Mouse (Mus musculus) ES-Bruce4 (cell line): ENCODE measurements around the gene Myo3b. TPM values are rescaled to one million over a fixed set of nuclear protein-coding genes. Genes with fewer than 3 reads are reported as not detected.

Experiments
- H3K27ac ChIP-seq: 2 replicates; pipeline ENCODE4 v1.5.1; 2012; ENCODE audit warnings: low read length, inconsistent platforms; ENCODE audit not compliant: insufficient read depth
- H3K27me3 ChIP-seq: 2 replicates; pipeline ENCODE4 v1.6.1; 2012; ENCODE audit warnings: mild to moderate bottlenecking, low read length, inconsistent platforms; ENCODE audit not compliant: control insufficient read depth, poor library complexity, insufficient read depth, severe bottlenecking
- H3K36me3 ChIP-seq: 2 replicates; pipeline ENCODE4 v1.6.1; 2012; ENCODE audit warnings: inconsistent platforms, mild to moderate bottlenecking, low read length, moderate library complexity; ENCODE audit not compliant: control insufficient read depth, poor library complexity, insufficient read depth, severe bottlenecking
- H3K4me1 ChIP-seq: one replicate; pipeline ENCODE4 v1.8.1; 2011; ENCODE audit warnings: low read length; ENCODE audit not compliant: control insufficient read depth, insufficient read depth
- H3K4me3 ChIP-seq: 2 replicates; pipeline ENCODE4 v1.5.1; 2011; ENCODE audit warnings: low read depth, mild to moderate bottlenecking, low read length
- H3K9ac ChIP-seq: 2 replicates; pipeline ENCODE4 v1.6.1; 2012; ENCODE audit warnings: low read depth, mild to moderate bottlenecking, inconsistent platforms; ENCODE audit not compliant: poor library complexity, severe bottlenecking
- H3K9me3 ChIP-seq: replicated peaks from 2 replicates; pipeline ENCODE4 v1.6.1; 2012; ENCODE audit warnings: mild to moderate bottlenecking, low read length, inconsistent platforms; ENCODE audit not compliant: control insufficient read depth, poor library complexity, insufficient read depth, severe bottlenecking
- CTCF ChIP-seq: IDR thresholded peaks from one replicate; pipeline ENCODE4 v1.8.1; 2011; ENCODE audit warnings: low read depth, low read length
- EP300 ChIP-seq: IDR thresholded peaks from 2 replicates; pipeline ENCODE4 v1.6.1; 2011; ENCODE audit warnings: low read depth, low read length; ENCODE audit not compliant: insufficient read depth
- POLR2A ChIP-seq: IDR thresholded peaks from one replicate; pipeline ENCODE4 v1.8.1; 2011; ENCODE audit warnings: low read length; ENCODE audit not compliant: insufficient read depth
- polyA plus RNA-seq: library from polyadenylated mRNA; stranded (reverse); fragments of >200 nt; gene quantifications from 2 replicates; pipeline ENCODE4 v1.2.4, GENCODE M21; 2011; ENCODE audit warnings: low read depth; ENCODE audit not compliant: missing spikeins, insufficient read depth, insufficient read length

Myo3b gene
- polyA plus RNA-seq, 1 experiment = not detected

GRCm38 (mm10) chr2:70187040-70187439 lies 148.1 kb downstream of the Myo3b start:
- Histone ChIP-seq H3K27me3 (no peaks in the 10 kb centered on the region), H3K36me3 (no peaks in the 10 kb centered on the region), H3K4me1 (no peaks in the 10 kb centered on the region), H3K9ac (no peak overlapping the region), H3K27ac (no peak overlapping the region), H3K4me3 (no peak overlapping the region), H3K9me3 (no peaks in the 10 kb centered on the region)
- TF ChIP-seq EP300 = no peak
- TF ChIP-seq POLR2A = no peak
- no peak for TF ChIP-seq CTCF

- H3K4me3 ChIP-seq = no peak overlapping the region
- no peak overlapping the region for H3K9ac ChIP-seq
- no peaks in the 10 kb centered on the region for H3K36me3 ChIP-seq
- H3K4me1 ChIP-seq = no peaks in the 10 kb centered on the region
- TF ChIP-seq POLR2A (no peak), CTCF (no peak), EP300 (no peak)
- H3K27me3 ChIP-seq = no peaks in the 10 kb centered on the region; the same call in 1 of the 2 replicates
- no peaks in the 10 kb centered on the region for H3K9me3 ChIP-seq
- H3K27ac ChIP-seq = no peak overlapping the region
These were observed 156.7 kb downstream of the Myo3b start for GRCm38 (mm10) chr2:70195418-70196248.

GRCm38 (mm10) chr2:70201796-70202555 lies 163.1 kb downstream of the Myo3b start:
- TF ChIP-seq CTCF (no peak), POLR2A (no peak), EP300 (no peak)
- Histone ChIP-seq H3K4me3 (no peak overlapping the region), H3K27me3 (no peaks in the 10 kb centered on the region), H3K9ac (no peak overlapping the region), H3K36me3 (no peaks in the 10 kb centered on the region), H3K27ac (no peak overlapping the region), H3K4me1 (no peaks in the 10 kb centered on the region), H3K9me3 (no peaks in the 10 kb centered on the region)

- Histone ChIP-seq H3K27ac (no peak overlapping the region), H3K36me3 (no peaks in the 10 kb centered on the region), H3K4me1 (no peaks in the 10 kb centered on the region), H3K9me3 (no peaks in the 10 kb centered on the region), H3K9ac (no peak overlapping the region), H3K4me3 (no peak overlapping the region), H3K27me3 (no peaks in the 10 kb centered on the region)
- TF ChIP-seq POLR2A (no peak), EP300 (no peak), CTCF (no peak)
These were observed 163.7 kb downstream of the Myo3b start for GRCm38 (mm10) chr2:70202578-70203167.

GRCm38 (mm10) chr2:70208411-70208810 lies 169.5 kb downstream of the Myo3b start:
- TF ChIP-seq CTCF (no peak), EP300 (no peak)
- H3K9ac ChIP-seq = no peak overlapping the region
- no peak overlapping the region for H3K4me3 ChIP-seq
- no peaks in the 10 kb centered on the region for H3K36me3 ChIP-seq
- no peak overlapping the region for H3K27ac ChIP-seq
- H3K27me3 ChIP-seq = no peaks in the 10 kb centered on the region
- peaks cover 11% of the 10 kb centered on the region for H3K9me3 ChIP-seq
- no peaks in the 10 kb centered on the region for H3K4me1 ChIP-seq

GRCm38 (mm10) chr2:70209790-70210189 lies 170.9 kb downstream of the Myo3b start:
- no peaks in the 10 kb centered on the region for H3K27me3 ChIP-seq
- H3K4me1 ChIP-seq = no peaks in the 10 kb centered on the region
- no peak for TF ChIP-seq EP300
- no peak for TF ChIP-seq POLR2A
- no peak for TF ChIP-seq CTCF
- no peak overlapping the region for H3K4me3 ChIP-seq
- no peaks in the 10 kb centered on the region for H3K36me3 ChIP-seq
- no peak overlapping the region for H3K27ac ChIP-seq
- H3K9ac ChIP-seq = no peak overlapping the region
- H3K9me3 ChIP-seq = peaks cover 11% of the 10 kb centered on the region
